Mouse (Mus musculus): ENCODE measurements around the gene Ctdspl. TPM values are rescaled to one million over a fixed set of nuclear protein-coding genes. Genes with fewer than 3 reads are reported as not detected.

Ctdspl gene
- polyA plus RNA-seq, 1 experiment from 2014 or later: 11.0 TPM

- peak overlapping the region; percentile 55 for H3K4me3 ChIP-seq
- peak; percentile 91 for DNase-seq (ENCODE audit: low spot score)
- H3K27ac ChIP-seq (replicated peaks): peak overlapping the region; percentile 73
- peaks cover 72% of the 10 kb centered on the region for H3K4me1 ChIP-seq
- H3K27me3 ChIP-seq (replicated peaks; ENCODE audit: low read depth, poor library complexity, severe bottlenecking): peaks cover 30% of the 10 kb centered on the region
- under 1% methylated on average over 24 of the region's 24 CpGs for WGBS
- peaks cover 10% of the 10 kb centered on the region for H3K36me3 ChIP-seq (replicated peaks)
- H3K9me3 ChIP-seq: no peaks in the 10 kb centered on the region
Measured at GRCm38 (mm10) chr9:119088148-119088801, 162.0 kb downstream of the Ctdspl start.

- 54% methylated on average over 7 of the region's 7 CpGs for WGBS
- no peaks in the 10 kb centered on the region for H3K9me3 ChIP-seq
- no peak overlapping the region for H3K4me3 ChIP-seq
- H3K4me1 ChIP-seq: peaks cover 81% of the 10 kb centered on the region
- H3K36me3 ChIP-seq (replicated peaks): peaks cover 2% of the 10 kb centered on the region
- DNase-seq (ENCODE audit: low spot score): no peak
- H3K27me3 ChIP-seq (replicated peaks; ENCODE audit: low read depth, poor library complexity, severe bottlenecking): peaks cover 42% of the 10 kb centered on the region
- H3K27ac ChIP-seq (replicated peaks): peak overlapping the region; percentile 52; the same call in 1 of the 2 replicates
Measured at GRCm38 (mm10) chr9:119089437-119089836, 163.2 kb downstream of the Ctdspl start.

GRCm38 (mm10) chr9:119090462-119090861 lies 164.2 kb downstream of the Ctdspl start:
- no peak overlapping the region for H3K4me3 ChIP-seq
- DNase-seq (ENCODE audit: low spot score): no peak
- 92% methylated on average over 5 of the region's 5 CpGs for WGBS
- H3K36me3 ChIP-seq (replicated peaks): no peaks in the 10 kb centered on the region
- H3K4me1 ChIP-seq: peaks cover 81% of the 10 kb centered on the region
- no peak overlapping the region for H3K27ac ChIP-seq (replicated peaks)
- peaks cover 52% of the 10 kb centered on the region for H3K27me3 ChIP-seq (replicated peaks; ENCODE audit: low read depth, poor library complexity, severe bottlenecking)
- H3K9me3 ChIP-seq: no peaks in the 10 kb centered on the region

- DNase-seq (ENCODE audit: low spot score): no peak
- H3K4me1 ChIP-seq: peaks cover 83% of the 10 kb centered on the region
- 53% methylated on average over 12 of the region's 12 CpGs for WGBS
- H3K27me3 ChIP-seq (replicated peaks; ENCODE audit: low read depth, poor library complexity, severe bottlenecking): peaks cover 62% of the 10 kb centered on the region
- H3K9me3 ChIP-seq: no peaks in the 10 kb centered on the region
- no peak overlapping the region; the same call in 1 of the 2 replicates for H3K27ac ChIP-seq (replicated peaks)
- H3K36me3 ChIP-seq (replicated peaks): no peaks in the 10 kb centered on the region
- H3K4me3 ChIP-seq: peak overlapping the region; percentile 72
Measured at GRCm38 (mm10) chr9:119091581-119092310, 165.5 kb downstream of the Ctdspl start.

GRCm38 (mm10) chr9:119092473-119093418 lies 166.5 kb downstream of the Ctdspl start:
- H3K4me3 ChIP-seq: peak overlapping the region; percentile 72
- H3K9me3 ChIP-seq: no peaks in the 10 kb centered on the region
- DNase-seq (ENCODE audit: low spot score): peak; percentile 50
- peaks cover 78% of the 10 kb centered on the region for H3K4me1 ChIP-seq
- no peaks in the 10 kb centered on the region for H3K36me3 ChIP-seq (replicated peaks)
- H3K27me3 ChIP-seq (replicated peaks; ENCODE audit: low read depth, poor library complexity, severe bottlenecking): peaks cover 62% of the 10 kb centered on the region
- H3K27ac ChIP-seq (replicated peaks): peak overlapping the region; percentile 52
- 3% methylated on average over 45 of the region's 45 CpGs for WGBS

Small RNA genes within 50 kb of the gene (microRNA-seq; reads per million reads assigned to microRNA genes)
- gene Mir26a-1: 12.5 reads per million, percentile 23 among the genes with 10 or more reads in this experiment

Other genes with a start within 250 kb of the Ctdspl start
- gene Vill, start 126.3 kb downstream of the Ctdspl start, polyA plus RNA-seq (2016; fragmentation: Nextera tagmentation; extraction: Ambion mirVana): 19.3 and 20.5 TPM in 2 replicates
- gene Plcd1, start 167.0 kb downstream of the Ctdspl start, polyA plus RNA-seq (2016; fragmentation: Nextera tagmentation; extraction: Ambion mirVana): 20.7 and 21.2 TPM in 2 replicates
- 1.0 and 1.5 TPM in 2 replicates for gene Dlec1, start 176.0 kb downstream of the Ctdspl start, polyA plus RNA-seq (2016; fragmentation: Nextera tagmentation; extraction: Ambion mirVana)
- 1.5 and 1.6 TPM in 2 replicates for gene Acaa1b, start 230.6 kb downstream of the Ctdspl start, polyA plus RNA-seq (2016; fragmentation: Nextera tagmentation; extraction: Ambion mirVana)
- gene Gm47289, start 232.7 kb downstream of the Ctdspl start, polyA plus RNA-seq (2016; fragmentation: Nextera tagmentation; extraction: Ambion mirVana): not detected in 2 replicates

Data from embryonic facial prominence, embryonic 10.5 days (tissue).